Mouse (Mus musculus): ENCODE data around the gene Sorcs3. TPM values are rescaled to one million over a fixed set of nuclear protein-coding genes. Genes with fewer than 3 reads are reported as not detected.

The Sorcs3 gene
- total RNA-seq (2023): not detected

GRCm38 (mm10) chr19:48205929-48206814, at the start of gene Sorcs3:
Gene Sorcs3 (plus strand): TSS chr19:48206025.

